Mouse (Mus musculus) forebrain, embryonic 13.5 days (tissue): ENCODE measurements at regions not wholly inside any gene's neighbourhood (a gene's known extent, or its start where the extent isn't known, plus 50 kb on each side); places are given as distances from the start of the nearest gene placed in this dataset.

Experiments
- ATAC-seq: fragments of 200-750 bp; cut with Nextera tagmentation; 2 replicates; pipeline ENCODE4 v1.8.0; 2017
- H3K27ac ChIP-seq: fragments of 300-500 bp; sonication (generic); 2 replicates; pipeline ENCODE4 v1.5.1; 2015; ENCODE audit warnings: inconsistent platforms, mild to moderate bottlenecking, moderate library complexity
- H3K27me3 ChIP-seq: fragments of 300-500 bp; sonication (generic); 2 replicates; pipeline ENCODE4 v1.6.1; 2015; ENCODE audit warnings: mild to moderate bottlenecking, inconsistent platforms
- H3K36me3 ChIP-seq: fragments of 300-500 bp; sonication (generic); 2 replicates; pipeline ENCODE4 v1.6.1; 2015; ENCODE audit warnings: mild to moderate bottlenecking, inconsistent platforms; ENCODE audit not compliant: poor library complexity, severe bottlenecking
- H3K4me1 ChIP-seq: fragments of 300-500 bp; sonication (generic); 2 replicates; pipeline ENCODE4 v1.6.1; 2015; ENCODE audit warnings: inconsistent platforms
- H3K4me2 ChIP-seq: fragments of 300-500 bp; sonication (generic); 2 replicates; pipeline ENCODE4 v1.6.1; 2015; ENCODE audit warnings: inconsistent platforms, mild to moderate bottlenecking, moderate library complexity
- H3K4me3 ChIP-seq: fragments of 300-500 bp; sonication (generic); 2 replicates; pipeline ENCODE4 v1.5.1; 2015; ENCODE audit warnings: mild to moderate bottlenecking, inconsistent platforms
- H3K9ac ChIP-seq: fragments of 300-500 bp; sonication (generic); 2 replicates; pipeline ENCODE4 v1.6.1; 2015; ENCODE audit warnings: mild to moderate bottlenecking, inconsistent platforms
- H3K9me3 ChIP-seq: fragments of 300-500 bp; sonication (generic); replicated peaks from 2 replicates; pipeline ENCODE4 v1.6.1; 2016; ENCODE audit warnings: inconsistent platforms
- WGBS: fragments of 180-500 bp; shearing (Covaris S2); methylation state at CpG from one replicate; pipeline ENCODE4 v1.1.7; 2015; 5-methylcytosine and 5-hydroxymethylcytosine counted together

DNA sequence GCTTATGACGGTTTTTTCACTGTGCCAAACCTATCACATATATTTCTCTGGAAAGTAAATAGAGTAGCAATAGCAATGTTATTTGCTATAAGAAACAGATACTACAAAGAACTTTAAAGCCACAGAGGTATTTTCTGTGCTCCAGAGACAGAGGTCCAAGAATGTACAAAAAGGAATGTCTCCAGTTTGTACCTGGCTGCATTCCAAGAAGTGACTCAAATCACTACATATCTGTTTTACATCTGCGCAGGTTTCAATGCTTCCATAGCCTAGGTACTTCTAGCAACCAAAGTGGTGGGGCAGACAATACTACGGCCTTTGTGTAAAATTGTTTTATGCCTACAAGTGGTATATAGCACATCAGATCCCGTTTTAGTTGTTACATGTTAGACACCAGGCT, 620.7 kb upstream of the Klf6 start:
- no peaks in the 10 kb centered on the region for H3K4me1 ChIP-seq
- H3K9ac ChIP-seq = no peak overlapping the region
- H3K4me3 ChIP-seq = no peak overlapping the region
- no peak overlapping the region for H3K27ac ChIP-seq
- no peaks in the 10 kb centered on the region for H3K36me3 ChIP-seq
- no peaks in the 10 kb centered on the region for H3K9me3 ChIP-seq
- H3K27me3 ChIP-seq = no peaks in the 10 kb centered on the region
- 89% methylated on average over 4 of the region's 4 CpGs for WGBS
- no peak overlapping the region for H3K4me2 ChIP-seq
- ATAC-seq = no peak

DNA sequence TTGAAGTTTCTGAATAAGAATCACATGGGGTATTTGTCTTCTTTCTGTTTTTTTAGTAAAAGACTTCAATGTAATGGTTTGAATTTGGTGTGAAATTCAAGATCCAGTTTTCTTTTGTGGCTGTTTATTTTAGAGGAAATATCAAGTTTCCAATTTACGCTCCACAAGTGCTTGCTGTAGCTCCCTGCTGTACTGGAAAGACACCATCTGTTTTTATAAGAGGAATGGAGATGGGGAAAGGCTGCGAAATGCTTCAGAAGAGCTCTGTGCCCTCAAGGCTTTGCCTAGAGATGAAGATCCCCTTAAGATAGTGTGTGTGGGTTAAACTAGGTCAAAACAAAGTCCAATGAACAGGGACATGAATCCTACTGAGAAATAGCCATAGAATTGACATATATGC, 618.5 kb upstream of the Klf6 start:
- Histone ChIP-seq H3K9me3 (no peaks in the 10 kb centered on the region), H3K4me3 (no peak overlapping the region), H3K4me1 (no peaks in the 10 kb centered on the region), H3K27me3 (no peaks in the 10 kb centered on the region), H3K36me3 (no peaks in the 10 kb centered on the region), H3K4me2 (no peak overlapping the region), H3K9ac (no peak overlapping the region), H3K27ac (no peak overlapping the region)
- no peak for ATAC-seq
- WGBS = 90% methylated on average over 2 of the region's 2 CpGs

DNA sequence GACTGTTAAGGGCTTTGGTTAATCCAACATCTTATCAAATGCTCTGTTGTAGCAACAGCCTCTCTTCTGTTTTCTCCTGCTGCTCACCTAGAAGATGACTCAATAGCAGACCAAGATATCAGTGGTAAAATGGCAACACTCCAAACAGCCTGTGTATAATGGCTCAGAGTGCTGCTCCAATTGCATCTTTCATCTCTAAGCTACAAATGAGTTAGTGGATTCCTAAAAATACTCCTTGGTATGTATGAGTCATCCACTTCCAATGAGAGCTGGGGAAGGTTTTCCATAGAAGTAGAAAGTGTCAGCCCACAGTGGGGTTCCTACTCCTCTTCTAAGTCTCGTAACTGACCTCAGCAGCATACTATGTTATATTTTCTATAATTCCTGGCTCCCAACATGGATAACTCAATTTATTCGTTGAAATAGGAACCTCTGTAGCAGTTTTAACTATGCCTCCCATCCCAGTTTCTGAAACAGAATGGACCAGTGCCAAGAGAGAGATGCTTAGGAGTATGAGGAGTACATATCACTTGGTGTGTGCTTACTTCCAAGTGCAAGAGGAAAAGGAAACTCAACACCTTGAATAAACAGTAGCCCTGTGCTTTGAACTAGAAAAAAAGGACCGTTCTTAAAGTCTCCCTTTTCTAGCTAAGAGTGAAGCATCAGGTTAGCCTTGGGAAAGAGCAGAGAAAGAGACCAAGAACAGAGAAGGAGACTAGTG, 612.5 kb upstream of the Klf6 start:
- H3K4me2 ChIP-seq = no peak overlapping the region
- no peaks in the 10 kb centered on the region for H3K27me3 ChIP-seq
- no peaks in the 10 kb centered on the region for H3K4me1 ChIP-seq
- no peaks in the 10 kb centered on the region for H3K36me3 ChIP-seq
- 60% methylated on average over 3 of the region's 3 CpGs for WGBS
- no peak overlapping the region for H3K27ac ChIP-seq
- H3K9me3 ChIP-seq = no peaks in the 10 kb centered on the region
- no peak for ATAC-seq
- H3K4me3 ChIP-seq = no peak overlapping the region
- no peak overlapping the region for H3K9ac ChIP-seq

DNA sequence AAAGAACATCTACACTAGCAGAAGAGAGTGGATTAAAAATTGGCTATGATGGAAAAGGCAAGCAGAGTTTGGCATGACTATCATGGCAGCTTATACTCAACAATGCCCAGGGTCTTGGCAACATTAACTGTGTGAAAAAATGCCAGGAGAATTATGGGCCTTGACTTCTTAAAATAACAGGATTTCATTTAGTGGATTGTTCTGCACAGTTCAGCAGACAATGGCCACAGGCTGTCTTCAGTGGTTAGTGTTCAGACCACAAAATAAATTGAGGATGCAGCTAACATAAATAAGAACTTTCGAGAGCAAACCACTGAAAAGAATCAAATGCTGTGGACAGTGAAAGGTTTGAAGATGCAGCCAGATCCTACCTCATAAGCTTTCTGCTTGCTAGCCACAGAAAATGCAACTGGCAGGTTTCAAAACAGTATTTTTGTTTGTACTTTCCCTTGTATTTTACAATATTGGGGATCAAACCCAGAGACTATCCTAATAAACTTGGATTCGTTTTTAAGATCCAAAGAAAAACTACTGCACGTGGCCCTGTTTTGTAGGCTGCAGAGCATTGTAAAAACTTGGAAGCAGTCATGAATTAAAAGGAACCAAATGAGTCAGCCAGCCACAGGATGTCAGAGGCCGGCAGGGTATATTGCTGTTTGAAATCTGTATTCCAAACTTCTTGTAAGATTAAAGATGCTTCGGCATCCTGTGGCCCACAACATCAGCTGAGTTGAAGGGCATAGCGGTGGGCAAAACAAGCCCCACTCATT, 603.2 kb upstream of the Klf6 start:
- Histone ChIP-seq H3K9ac (no peak overlapping the region), H3K4me3 (no peak overlapping the region), H3K36me3 (no peaks in the 10 kb centered on the region), H3K4me2 (no peak overlapping the region), H3K27ac (no peak overlapping the region), H3K27me3 (no peaks in the 10 kb centered on the region), H3K4me1 (no peaks in the 10 kb centered on the region), H3K9me3 (no peaks in the 10 kb centered on the region)
- WGBS = 84% methylated on average over 6 of the region's 6 CpGs
- ATAC-seq = no peak

DNA sequence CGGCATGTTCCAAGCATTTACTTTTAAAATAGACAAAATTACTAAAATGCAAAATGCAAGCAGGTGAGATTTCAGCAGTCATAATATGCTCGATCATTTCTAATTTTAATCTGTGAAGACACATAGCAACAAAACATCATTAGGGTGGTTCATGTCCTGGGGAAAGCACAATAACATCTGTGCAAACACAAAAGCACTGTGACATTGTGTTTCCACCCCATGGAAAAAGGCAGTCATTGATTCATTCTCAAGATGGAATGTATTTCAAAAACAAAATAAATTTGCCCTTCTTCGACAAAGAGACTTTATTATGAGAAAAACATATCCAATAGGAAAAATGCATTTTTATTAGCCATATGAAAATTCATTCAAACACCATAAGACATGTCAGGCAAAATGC, 601.5 kb upstream of the Klf6 start:
- no peak for ATAC-seq
- H3K4me1 ChIP-seq = no peaks in the 10 kb centered on the region
- 90% methylated on average over 3 of the region's 3 CpGs for WGBS
- no peak overlapping the region for H3K4me3 ChIP-seq
- no peak overlapping the region for H3K9ac ChIP-seq
- no peaks in the 10 kb centered on the region for H3K27me3 ChIP-seq
- H3K9me3 ChIP-seq = no peaks in the 10 kb centered on the region
- H3K36me3 ChIP-seq = no peaks in the 10 kb centered on the region
- H3K27ac ChIP-seq = no peak overlapping the region
- no peak overlapping the region for H3K4me2 ChIP-seq

DNA sequence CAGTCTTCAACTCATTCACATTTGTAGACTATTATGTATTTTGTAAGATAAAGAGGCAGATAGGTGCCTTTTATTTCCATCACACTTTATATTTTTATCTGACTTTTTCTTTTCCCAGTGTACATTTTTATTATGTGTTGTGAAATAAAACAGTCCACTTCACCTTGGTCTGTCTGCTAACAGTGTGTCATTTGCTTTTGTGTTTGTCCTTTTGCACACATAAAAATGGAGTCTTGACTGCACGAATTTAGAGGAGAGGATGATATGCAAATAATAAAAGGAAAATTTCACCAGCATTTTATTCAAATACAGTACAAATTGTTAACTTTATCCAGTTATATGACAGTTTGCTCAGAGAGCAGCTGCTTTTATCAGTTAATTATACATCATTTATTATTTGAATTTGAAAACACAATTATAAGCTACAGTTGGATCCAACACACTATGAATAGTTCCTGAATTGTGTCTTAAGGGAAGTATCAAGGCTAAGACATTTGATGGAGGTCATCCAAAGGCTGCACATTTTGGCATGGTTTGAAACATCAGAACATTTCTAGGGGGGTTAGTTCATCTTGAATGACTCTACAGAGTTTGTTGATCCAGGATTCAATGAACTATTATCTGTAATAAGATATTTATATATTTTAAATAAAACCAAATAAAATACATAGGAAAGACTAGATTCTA, 588.6 kb upstream of the Klf6 start:
- Histone ChIP-seq H3K4me2 (no peak overlapping the region), H3K9ac (no peak overlapping the region), H3K27me3 (no peaks in the 10 kb centered on the region), H3K4me3 (no peak overlapping the region), H3K9me3 (no peaks in the 10 kb centered on the region), H3K4me1 (no peaks in the 10 kb centered on the region), H3K36me3 (no peaks in the 10 kb centered on the region), H3K27ac (no peak overlapping the region)
- no peak for ATAC-seq
- WGBS = 69% methylated on average over 1 of the region's 1 CpGs

DNA sequence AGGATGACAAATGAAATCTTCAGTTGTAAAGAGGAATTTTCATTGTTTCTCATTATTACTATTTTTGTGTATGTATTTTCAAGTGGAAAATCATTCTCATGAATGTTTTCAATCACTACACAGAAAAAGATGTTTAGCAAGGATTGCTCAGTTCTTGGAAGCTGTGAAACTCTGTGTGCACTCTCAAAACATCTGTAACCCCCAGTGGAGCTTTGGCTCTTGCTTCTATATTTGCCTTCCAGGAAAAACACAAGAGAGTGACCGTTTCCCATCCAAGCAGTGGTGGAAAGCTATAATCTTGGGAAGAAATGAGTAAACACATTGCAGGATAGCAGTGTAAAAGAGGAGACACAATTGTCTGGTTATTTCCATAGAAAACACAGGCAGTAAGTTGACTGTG, 584.7 kb upstream of the Klf6 start:
- H3K27ac ChIP-seq = no peak overlapping the region
- H3K9ac ChIP-seq = no peak overlapping the region
- no peak overlapping the region for H3K4me3 ChIP-seq
- H3K4me1 ChIP-seq = no peaks in the 10 kb centered on the region
- H3K36me3 ChIP-seq = no peaks in the 10 kb centered on the region
- no peak for ATAC-seq
- no peak overlapping the region for H3K4me2 ChIP-seq
- no peaks in the 10 kb centered on the region for H3K9me3 ChIP-seq
- WGBS = 71% methylated on average over 1 of the region's 1 CpGs
- H3K27me3 ChIP-seq = no peaks in the 10 kb centered on the region

DNA sequence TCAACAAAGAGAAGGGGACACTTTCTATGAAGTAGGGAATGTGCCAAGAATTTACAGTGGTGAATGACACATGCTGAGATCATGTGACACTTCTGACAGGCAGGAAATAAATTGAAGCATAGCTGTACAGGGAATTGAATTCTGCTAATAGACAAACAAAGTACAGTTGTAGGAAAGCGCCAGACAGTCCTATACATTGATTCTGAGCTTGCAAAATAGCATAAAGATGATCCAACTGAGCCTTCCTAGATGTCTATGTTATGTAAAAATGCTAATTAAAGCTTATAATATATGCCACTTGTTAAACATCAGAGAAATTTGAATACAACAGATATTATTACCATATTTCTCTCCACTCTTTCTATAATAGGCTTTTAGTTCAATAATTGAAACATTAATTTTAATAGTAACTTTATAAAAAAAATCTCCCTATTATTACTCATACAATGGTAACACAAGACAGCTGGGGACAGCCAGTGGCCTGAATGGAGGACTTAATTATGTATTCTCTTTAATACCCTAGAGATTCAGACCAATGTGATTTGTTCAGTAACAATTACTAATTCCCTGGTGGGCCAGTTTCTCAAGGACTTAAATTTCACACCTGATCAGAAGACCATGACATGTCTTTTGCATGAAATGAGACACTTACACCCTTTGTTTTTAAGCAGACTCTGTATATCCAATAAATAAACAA, 571.4 kb upstream of the Klf6 start:
- Histone ChIP-seq H3K27me3 (no peaks in the 10 kb centered on the region), H3K9ac (no peak overlapping the region), H3K4me3 (no peak overlapping the region), H3K4me1 (no peaks in the 10 kb centered on the region), H3K27ac (no peak overlapping the region), H3K9me3 (no peaks in the 10 kb centered on the region), H3K36me3 (no peaks in the 10 kb centered on the region), H3K4me2 (no peak overlapping the region)
- ATAC-seq = no peak
- 74% methylated on average over 1 of the region's 1 CpGs for WGBS

DNA sequence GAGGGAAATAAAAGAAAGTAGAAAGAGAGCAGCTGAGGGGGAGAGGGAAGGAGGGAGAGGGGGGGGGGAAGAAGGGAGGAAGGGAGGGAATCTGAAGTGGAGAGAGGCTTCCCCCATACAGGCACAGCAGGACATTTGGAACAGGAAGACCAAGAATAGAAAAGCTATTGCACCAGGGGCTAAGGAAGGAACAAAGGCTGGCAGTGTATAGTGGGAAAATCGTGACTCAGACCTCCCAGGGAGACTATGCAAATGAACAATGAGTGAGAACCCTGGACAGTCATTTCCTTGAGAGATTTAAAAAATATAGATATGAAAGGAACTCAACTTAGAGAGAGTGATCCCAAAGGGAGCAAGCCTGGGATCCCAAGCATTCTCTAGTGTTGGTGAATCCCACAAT, 559.1 kb upstream of the Klf6 start:
- no peaks in the 10 kb centered on the region for H3K36me3 ChIP-seq
- no peak overlapping the region for H3K4me3 ChIP-seq
- no peaks in the 10 kb centered on the region for H3K4me1 ChIP-seq
- H3K9ac ChIP-seq = no peak overlapping the region
- ATAC-seq = 0 out of 2 replicates have a peak, but pooled peaks have one; percentile 41
- no peak overlapping the region for H3K27ac ChIP-seq
- H3K9me3 ChIP-seq = no peaks in the 10 kb centered on the region
- no peak overlapping the region for H3K4me2 ChIP-seq
- H3K27me3 ChIP-seq = no peaks in the 10 kb centered on the region
- 0% methylated on average over 1 of the region's 1 CpGs for WGBS

DNA sequence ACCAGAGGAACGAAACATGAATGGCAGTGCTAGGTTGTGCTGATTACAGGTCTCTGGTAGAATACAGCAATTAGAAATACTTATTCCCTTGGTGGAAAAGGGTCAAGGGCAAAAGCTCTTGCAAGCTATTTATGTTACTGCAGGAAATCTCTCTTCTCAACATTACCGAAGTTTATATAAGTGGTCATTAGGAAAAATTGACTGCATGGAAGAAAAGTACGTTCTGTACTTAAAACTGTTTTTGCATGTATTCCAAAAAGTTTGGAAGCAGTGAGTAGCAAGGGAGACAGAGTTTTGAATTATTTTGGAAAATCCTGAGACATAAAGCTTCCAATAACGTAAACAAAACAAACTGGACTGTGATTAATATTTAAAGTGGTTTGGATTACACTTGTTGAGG, 554.6 kb upstream of the Klf6 start:
- Histone ChIP-seq H3K4me1 (no peaks in the 10 kb centered on the region), H3K4me3 (no peak overlapping the region), H3K36me3 (no peaks in the 10 kb centered on the region), H3K4me2 (no peak overlapping the region), H3K27me3 (no peaks in the 10 kb centered on the region), H3K9me3 (no peaks in the 10 kb centered on the region), H3K9ac (no peak overlapping the region), H3K27ac (no peak overlapping the region)
- 90% methylated on average over 4 of the region's 4 CpGs for WGBS
- ATAC-seq = no peak

DNA sequence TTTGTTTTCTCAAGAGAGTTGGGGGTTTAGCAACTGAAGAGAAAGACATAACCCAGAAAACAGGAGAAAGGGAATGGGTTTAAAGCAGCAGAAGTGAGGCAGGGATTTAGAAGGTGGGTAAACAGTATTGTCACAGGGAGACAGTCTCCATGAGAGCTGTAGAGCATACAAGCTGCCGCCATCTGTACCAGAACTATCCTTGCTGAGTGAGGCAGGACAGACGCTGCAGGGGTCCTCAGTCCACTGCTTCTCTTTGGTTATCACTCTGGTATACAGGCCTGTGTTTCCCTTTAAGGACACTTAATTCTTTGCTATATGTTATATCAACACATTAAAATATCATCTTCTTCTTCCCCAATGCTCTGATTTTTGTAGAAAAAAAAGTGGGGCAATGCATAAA, 548.0 kb upstream of the Klf6 start:
- H3K27ac ChIP-seq = no peak overlapping the region
- H3K4me2 ChIP-seq = no peak overlapping the region
- WGBS = 37% methylated on average over 2 of the region's 2 CpGs
- H3K9me3 ChIP-seq = no peaks in the 10 kb centered on the region
- no peaks in the 10 kb centered on the region for H3K4me1 ChIP-seq
- no peaks in the 10 kb centered on the region for H3K36me3 ChIP-seq
- H3K9ac ChIP-seq = no peak overlapping the region
- no peak overlapping the region for H3K4me3 ChIP-seq
- no peak for ATAC-seq
- H3K27me3 ChIP-seq = no peaks in the 10 kb centered on the region

DNA sequence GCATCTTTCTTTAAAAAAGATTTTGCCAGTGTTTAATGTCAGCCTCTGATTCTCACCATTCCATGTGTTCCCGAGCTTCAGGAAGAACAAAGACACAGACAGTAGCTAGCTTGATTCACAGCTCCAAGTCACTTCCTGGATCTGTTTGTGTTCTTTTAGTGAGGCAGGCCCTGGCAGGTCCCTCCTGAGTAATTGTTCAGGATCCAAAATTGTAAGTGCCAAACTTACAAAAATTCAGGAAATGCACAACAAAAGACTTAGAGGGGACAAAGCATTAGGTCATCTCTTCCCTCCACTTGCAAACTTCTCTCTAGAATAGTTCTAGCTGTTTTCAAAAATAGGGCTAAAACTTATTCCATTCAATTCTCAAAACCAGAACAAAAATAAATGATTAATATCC, 546.3 kb upstream of the Klf6 start:
- H3K27me3 ChIP-seq = no peaks in the 10 kb centered on the region
- WGBS = 54% methylated on average over 1 of the region's 1 CpGs
- no peak overlapping the region for H3K27ac ChIP-seq
- H3K4me2 ChIP-seq = no peak overlapping the region
- no peaks in the 10 kb centered on the region for H3K4me1 ChIP-seq
- no peaks in the 10 kb centered on the region for H3K36me3 ChIP-seq
- H3K9me3 ChIP-seq = no peaks in the 10 kb centered on the region
- H3K9ac ChIP-seq = no peak overlapping the region
- ATAC-seq = no peak
- H3K4me3 ChIP-seq = no peak overlapping the region
